Mouse (Mus musculus) intestine, embryonic 16.5 days (tissue): ENCODE measurements at regions not wholly inside any gene's neighbourhood (a gene's known extent, or its start where the extent isn't known, plus 50 kb on each side); places are given as distances from the start of the nearest gene placed in this dataset.
"Not testable (repeated sequence)": the region's sequence is repeated elsewhere in the genome, so short reads cannot be mapped to it uniquely, and the experiment has no call there.

Experiments
- ATAC-seq: fragments of 200-750 bp; cut with Nextera tagmentation; 2 replicates; pipeline ENCODE4 v1.8.0; 2017; ENCODE audit warnings: moderate TSS enrichment, moderate library complexity
- H3K27ac ChIP-seq: fragments of 300-500 bp; sonication (generic); 2 replicates; pipeline ENCODE4 v1.5.1; 2014; ENCODE audit warnings: mild to moderate bottlenecking, low read length
- H3K27me3 ChIP-seq: fragments of 300-500 bp; sonication (generic); replicated peaks from 2 replicates; pipeline ENCODE4 v1.6.1; 2014; ENCODE audit warnings: low read length, control low read depth, mixed read lengths; ENCODE audit not compliant: control insufficient read depth, insufficient read depth
- H3K36me3 ChIP-seq: fragments of 300-500 bp; sonication (generic); 2 replicates; pipeline ENCODE4 v1.6.1; 2014; ENCODE audit warnings: low read length, control low read depth; ENCODE audit not compliant: control insufficient read depth, insufficient read depth
- H3K4me1 ChIP-seq: fragments of 300-500 bp; sonication (generic); 2 replicates; pipeline ENCODE4 v1.6.1; 2014; ENCODE audit warnings: low read length, control low read depth, mixed read lengths; ENCODE audit not compliant: control insufficient read depth, insufficient read depth
- H3K4me2 ChIP-seq: fragments of 300-500 bp; sonication (generic); 2 replicates; pipeline ENCODE4 v1.6.1; 2014; ENCODE audit warnings: low read depth, low read length, control low read depth
- H3K4me3 ChIP-seq: fragments of 300-500 bp; sonication (generic); 2 replicates; pipeline ENCODE4 v1.5.1; 2014; ENCODE audit warnings: mild to moderate bottlenecking, low read length
- H3K9ac ChIP-seq: fragments of 300-500 bp; sonication (generic); 2 replicates; pipeline ENCODE4 v1.6.1; 2014; ENCODE audit warnings: low read depth, low read length
- H3K9me3 ChIP-seq: fragments of 300-500 bp; sonication (generic); 2 replicates; pipeline ENCODE4 v1.6.1; 2016; ENCODE audit warnings: low read length, control low read depth; ENCODE audit not compliant: control insufficient read depth
- WGBS: fragments of 180-500 bp; shearing (Covaris S2); extraction: QIAGEN DNeasy Blood & Tissue Kit; methylation state at CpG from one replicate; pipeline ENCODE4 v1.1.7; 2014; 5-methylcytosine and 5-hydroxymethylcytosine counted together

DNA sequence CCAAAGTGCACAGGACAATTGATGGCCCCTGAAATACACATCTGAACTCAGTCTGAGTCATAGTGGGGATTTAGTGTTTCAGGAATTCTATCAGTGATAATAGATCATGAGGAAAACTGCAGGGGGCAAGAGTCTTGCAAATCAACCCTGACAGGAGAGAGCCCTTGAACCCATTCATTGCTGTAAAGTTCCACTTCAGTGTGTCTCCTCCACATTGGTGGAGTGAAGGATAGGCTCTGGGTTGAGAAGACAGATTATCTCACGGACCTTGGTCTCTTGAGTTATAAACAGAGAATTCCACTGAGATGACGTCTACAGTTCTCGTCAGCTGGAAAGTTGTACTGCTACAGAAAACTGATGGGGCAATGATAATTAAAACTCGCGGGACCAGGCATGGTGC, 97.3 kb upstream of the Abca1 start:
- H3K9ac ChIP-seq: no peak overlapping the region
- peak; percentile 85 for ATAC-seq
- H3K27ac ChIP-seq: no peak overlapping the region
- no peaks in the 10 kb centered on the region; the same call in 1 of the 2 replicates for H3K9me3 ChIP-seq
- H3K27me3 ChIP-seq: no peaks in the 10 kb centered on the region
- H3K4me2 ChIP-seq: no peak overlapping the region
- H3K4me3 ChIP-seq: no peak overlapping the region
- WGBS: 44% methylated on average over 5 of the region's 5 CpGs
- no peaks in the 10 kb centered on the region for H3K36me3 ChIP-seq
- no peaks in the 10 kb centered on the region for H3K4me1 ChIP-seq

DNA sequence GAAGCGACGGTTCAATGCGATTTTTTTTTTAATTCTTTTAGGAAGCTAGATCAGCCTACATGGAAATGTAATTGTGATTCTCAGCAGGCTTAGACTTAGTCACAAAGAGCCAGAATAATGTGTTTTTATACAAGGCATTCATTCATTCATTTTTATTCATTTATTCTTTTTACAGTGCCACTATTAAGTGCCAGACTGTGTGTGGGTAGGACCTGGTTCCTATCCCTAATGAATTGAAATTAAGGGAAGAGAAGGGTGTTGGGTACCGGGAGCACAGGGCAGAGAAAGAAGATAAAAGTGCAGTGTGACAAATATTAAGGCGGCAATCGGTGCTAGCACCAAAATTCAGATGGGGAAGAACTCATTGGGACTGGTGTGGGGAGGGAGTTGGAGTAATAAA, 94.8 kb upstream of the Abca1 start:
- Histone ChIP-seq H3K4me1 (no peaks in the 10 kb centered on the region), H3K27me3 (no peaks in the 10 kb centered on the region), H3K27ac (no peak overlapping the region), H3K36me3 (no peaks in the 10 kb centered on the region), H3K9me3 (no peaks in the 10 kb centered on the region; the same call in 1 of the 2 replicates), H3K4me2 (no peak overlapping the region), H3K9ac (no peak overlapping the region), H3K4me3 (no peak overlapping the region)
- ATAC-seq: no peak
- 81% methylated on average over 6 of the region's 6 CpGs for WGBS

DNA sequence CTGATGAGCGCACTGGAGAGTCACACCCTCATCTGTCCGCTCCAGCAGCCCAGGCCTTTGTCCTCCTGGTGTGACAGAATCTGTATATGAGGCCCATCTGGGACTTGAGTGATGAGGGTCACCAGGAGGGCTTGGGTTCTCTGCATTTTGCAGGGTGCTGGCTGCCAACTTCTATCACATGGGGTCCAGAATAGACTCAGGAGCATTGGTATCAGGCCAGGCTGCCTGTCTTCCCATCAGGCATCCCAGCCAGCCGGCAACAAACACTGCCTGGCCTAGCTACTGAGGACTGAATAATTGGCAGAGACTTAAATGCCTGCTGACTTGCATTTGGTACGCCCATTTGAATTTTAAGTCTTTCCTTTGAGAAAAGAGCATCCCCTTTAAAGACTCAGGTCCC, 94.0 kb upstream of the Abca1 start:
- no peak overlapping the region for H3K4me2 ChIP-seq
- no peaks in the 10 kb centered on the region; the same call in 1 of the 2 replicates for H3K9me3 ChIP-seq
- H3K36me3 ChIP-seq: no peaks in the 10 kb centered on the region
- H3K27me3 ChIP-seq: no peaks in the 10 kb centered on the region
- H3K9ac ChIP-seq: no peak overlapping the region
- no peak overlapping the region for H3K27ac ChIP-seq
- WGBS: 56% methylated on average over 4 of the region's 4 CpGs
- H3K4me3 ChIP-seq: no peak overlapping the region
- ATAC-seq: no peak
- no peaks in the 10 kb centered on the region for H3K4me1 ChIP-seq

GRCm38 (mm10) chr4:53250325-53250724, 90.6 kb upstream of the Abca1 start:
- WGBS: 94% methylated on average over 3 of the region's 3 CpGs
- no peak overlapping the region for H3K9ac ChIP-seq
- ATAC-seq: no peak

DNA sequence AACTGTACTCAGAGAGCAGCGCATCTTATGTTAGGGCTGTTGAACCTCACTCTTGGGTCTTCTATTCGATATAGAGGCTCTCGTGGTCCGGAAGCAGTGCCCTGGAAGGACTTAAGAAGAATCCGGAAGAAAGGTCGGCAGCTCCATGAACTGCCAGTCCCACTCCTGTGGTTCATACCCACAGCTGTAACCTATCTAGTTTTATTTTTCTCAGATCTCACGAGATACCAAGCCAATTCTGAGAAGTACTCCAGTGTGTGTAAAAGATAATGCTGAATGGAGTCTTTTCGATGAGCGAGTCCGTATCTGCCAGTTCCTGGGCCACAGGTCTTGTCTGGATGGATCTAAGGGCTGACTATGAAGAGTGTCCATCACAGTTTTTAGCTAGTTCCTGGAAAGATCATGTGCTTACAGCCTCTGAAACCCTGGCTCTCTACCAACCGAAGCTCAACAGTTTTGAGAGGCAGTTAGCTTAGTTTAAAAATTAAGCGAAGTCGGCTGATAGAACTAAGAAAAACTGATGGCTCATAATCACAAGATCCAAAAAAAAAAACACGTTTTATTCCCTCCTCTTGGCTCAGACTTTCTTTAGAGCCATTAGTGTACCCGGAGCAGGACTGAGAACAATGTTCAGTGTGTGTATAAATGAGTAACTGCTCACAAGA, 86.5 kb upstream of the Abca1 start:
- no peak overlapping the region for H3K4me2 ChIP-seq
- no peaks in the 10 kb centered on the region for H3K36me3 ChIP-seq
- no peaks in the 10 kb centered on the region for H3K4me1 ChIP-seq
- H3K4me3 ChIP-seq: no peak overlapping the region
- no peak overlapping the region for H3K27ac ChIP-seq
- H3K9me3 ChIP-seq: no peaks in the 10 kb centered on the region
- no peak overlapping the region for H3K9ac ChIP-seq
- no peaks in the 10 kb centered on the region for H3K27me3 ChIP-seq
- WGBS: 81% methylated on average over 15 of the region's 15 CpGs
- no peak for ATAC-seq

More at GRCm38 (mm10) chr4:53250325-53250724, 90.6 kb upstream of the Abca1 start:
- H3K4me2 ChIP-seq: no peak overlapping the region
- H3K4me1 ChIP-seq: no peaks in the 10 kb centered on the region
- no peak overlapping the region for H3K4me3 ChIP-seq
- no peak overlapping the region for H3K27ac ChIP-seq
- no peaks in the 10 kb centered on the region for H3K27me3 ChIP-seq
- no peaks in the 10 kb centered on the region; the same call in 1 of the 2 replicates for H3K9me3 ChIP-seq
- H3K36me3 ChIP-seq: no peaks in the 10 kb centered on the region

DNA sequence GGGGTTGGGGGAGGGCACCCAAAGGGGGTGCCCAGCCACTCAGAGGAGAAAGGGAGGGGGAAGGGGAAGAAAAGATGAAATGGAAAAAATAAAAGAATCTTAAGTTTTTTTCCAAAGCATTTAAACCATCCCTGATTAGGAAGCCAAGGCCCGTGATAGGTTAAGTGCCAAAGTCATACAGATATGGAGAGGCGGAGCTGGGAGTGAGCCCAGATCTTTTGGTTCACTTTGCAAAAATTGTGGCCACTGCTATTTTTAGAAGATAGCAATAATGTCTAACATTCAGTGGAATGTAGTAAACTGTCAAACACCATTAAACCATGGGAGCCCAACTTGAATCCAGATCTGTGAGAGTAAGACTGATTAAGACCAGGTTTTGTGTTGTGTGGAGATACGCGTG, 85.9 kb upstream of the Abca1 start:
- Histone ChIP-seq H3K4me3 (no peak overlapping the region), H3K27ac (no peak overlapping the region), H3K36me3 (no peaks in the 10 kb centered on the region), H3K9ac (no peak overlapping the region), H3K4me1 (no peaks in the 10 kb centered on the region), H3K9me3 (no peaks in the 10 kb centered on the region), H3K4me2 (no peak overlapping the region), H3K27me3 (no peaks in the 10 kb centered on the region)
- 91% methylated on average over 4 of the region's 4 CpGs for WGBS
- ATAC-seq: no peak

DNA sequence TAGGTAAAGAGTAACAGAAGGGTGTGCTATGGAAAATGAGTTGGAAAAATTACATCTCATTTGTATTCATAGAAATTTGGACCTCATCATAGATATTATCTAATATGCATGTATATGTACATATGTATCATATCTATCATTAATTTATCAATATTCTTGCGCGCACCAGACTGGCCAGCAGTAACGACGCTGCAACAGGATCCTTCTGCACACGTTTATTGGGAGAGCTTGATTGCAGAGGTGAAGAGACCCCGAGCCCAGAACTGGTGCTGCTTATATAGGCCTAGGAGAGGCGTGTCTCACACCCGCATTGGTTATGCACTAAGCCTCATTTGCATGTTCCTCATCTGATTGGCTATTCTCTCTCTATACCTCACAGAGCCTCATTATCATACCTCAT, 83.8 kb upstream of the Abca1 start:
- H3K36me3 ChIP-seq, H3K9me3 ChIP-seq, H3K4me3 ChIP-seq, ATAC-seq, H3K4me2 ChIP-seq, H3K9ac ChIP-seq, H3K27me3 ChIP-seq, H3K4me1 ChIP-seq, H3K27ac ChIP-seq: not testable (repeated sequence)
- 95% methylated on average over 8 of the region's 8 CpGs for WGBS

- Histone ChIP-seq H3K27me3 (no peaks in the 10 kb centered on the region), H3K36me3 (no peaks in the 10 kb centered on the region), H3K4me2 (no peak overlapping the region), H3K9me3 (no peaks in the 10 kb centered on the region), H3K27ac (no peak overlapping the region), H3K4me1 (no peaks in the 10 kb centered on the region), H3K4me3 (no peak overlapping the region), H3K9ac (no peak overlapping the region)
- whole genome bisulfite sequencing: 47% methylated on average over 5 of the region's 5 CpGs
- no peak for ATAC-seq
These were observed 80.2 kb upstream of the Abca1 start for GRCm38 (mm10) chr4:53239856-53240255.

DNA sequence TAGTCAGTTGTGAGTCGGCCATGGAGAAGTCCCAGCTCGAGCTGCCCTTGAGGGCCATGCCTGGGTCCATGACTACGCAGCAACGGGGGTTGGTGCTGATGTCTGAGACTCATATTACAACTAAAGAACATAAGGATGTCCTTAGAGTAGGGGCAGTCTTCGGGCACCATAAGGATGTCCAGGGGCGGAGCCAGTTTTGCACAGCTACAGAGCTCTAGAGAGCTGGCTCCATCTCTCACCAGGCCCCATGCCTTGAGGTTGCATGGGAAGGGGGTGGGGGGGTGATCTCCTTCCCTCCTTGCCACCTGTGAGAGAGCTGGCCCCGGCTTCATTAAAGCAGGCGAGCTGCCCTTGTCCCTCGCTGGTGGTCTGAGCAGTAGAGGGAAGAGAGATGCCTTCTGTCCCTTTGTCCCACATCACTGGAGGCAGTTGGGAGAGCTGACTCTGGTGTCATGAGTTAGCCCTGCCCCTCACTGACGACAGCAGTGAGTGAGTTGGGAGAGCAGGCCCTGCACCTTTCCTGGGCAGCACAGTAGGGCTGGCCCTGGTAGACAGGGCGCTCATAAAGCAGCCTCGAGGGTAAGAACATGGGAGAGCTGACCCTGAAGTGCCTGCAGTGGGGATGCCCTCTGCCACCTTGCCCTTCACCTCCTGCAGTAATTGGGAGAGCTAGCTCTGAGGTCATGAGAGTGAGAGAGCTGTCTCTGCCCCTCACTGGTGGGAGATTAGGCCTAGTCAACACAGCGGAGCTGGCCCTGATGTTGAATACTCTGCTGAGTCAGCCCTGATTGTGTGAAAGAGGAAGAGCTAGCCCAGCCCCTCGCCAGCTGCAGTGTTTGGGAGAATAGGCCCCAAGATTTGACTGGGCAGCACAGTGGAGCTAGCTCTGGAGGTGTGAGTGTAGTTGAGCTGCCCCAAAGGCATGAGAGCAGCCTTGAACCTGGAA, 78.9 kb upstream of the Abca1 start:
- no peaks in the 10 kb centered on the region for H3K27me3 ChIP-seq
- no peaks in the 10 kb centered on the region for H3K9me3 ChIP-seq
- no peak overlapping the region for H3K9ac ChIP-seq
- no peaks in the 10 kb centered on the region for H3K4me1 ChIP-seq
- no peaks in the 10 kb centered on the region for H3K36me3 ChIP-seq
- no peak for ATAC-seq
- no peak overlapping the region for H3K4me2 ChIP-seq
- 82% methylated on average over 14 of the region's 14 CpGs for WGBS
- no peak overlapping the region for H3K27ac ChIP-seq
- H3K4me3 ChIP-seq: no peak overlapping the region
